Mouse (Mus musculus): ENCODE data around the gene Dusp9. TPM values are rescaled to one million over a fixed set of nuclear protein-coding genes. Genes with fewer than 3 reads are reported as not detected.

Dusp9 gene
- polyA plus RNA-seq, 1 experiment from 2014 or later, result 113 TPM

- WGBS, result 23% methylated on average over 20 of the region's 20 CpGs
- H3K27me3 ChIP-seq (ENCODE audit: low read depth, poor library complexity, severe bottlenecking), result peaks cover 92% of the 10 kb centered on the region
- peak overlapping the region; percentile 65 for H3K4me3 ChIP-seq
- peaks cover 30% of the 10 kb centered on the region for H3K36me3 ChIP-seq
- no peaks in the 10 kb centered on the region for H3K9me3 ChIP-seq (replicated peaks)
- peak overlapping the region; percentile 85 for H3K27ac ChIP-seq
- H3K4me1 ChIP-seq, result peaks cover 23% of the 10 kb centered on the region
- peak; percentile 41 for DNase-seq (ENCODE audit: low spot score)
Measured at GRCm38 (mm10) chrX:73673968-73674661, 34.9 kb downstream of the Dusp9 start.

- no peak for DNase-seq (ENCODE audit: low spot score)
- H3K27ac ChIP-seq, result no peak overlapping the region
- peaks cover 41% of the 10 kb centered on the region for H3K36me3 ChIP-seq
- H3K4me1 ChIP-seq, result peaks cover 23% of the 10 kb centered on the region
- peak overlapping the region; percentile 65; the same call in 1 of the 2 replicates for H3K4me3 ChIP-seq
- H3K9me3 ChIP-seq (replicated peaks), result no peaks in the 10 kb centered on the region
- peaks cover 92% of the 10 kb centered on the region for H3K27me3 ChIP-seq (ENCODE audit: low read depth, poor library complexity, severe bottlenecking)
- 75% methylated on average over 2 of the region's 2 CpGs for WGBS
Measured at GRCm38 (mm10) chrX:73675231-73675630, 36.0 kb downstream of the Dusp9 start.

DNA sequence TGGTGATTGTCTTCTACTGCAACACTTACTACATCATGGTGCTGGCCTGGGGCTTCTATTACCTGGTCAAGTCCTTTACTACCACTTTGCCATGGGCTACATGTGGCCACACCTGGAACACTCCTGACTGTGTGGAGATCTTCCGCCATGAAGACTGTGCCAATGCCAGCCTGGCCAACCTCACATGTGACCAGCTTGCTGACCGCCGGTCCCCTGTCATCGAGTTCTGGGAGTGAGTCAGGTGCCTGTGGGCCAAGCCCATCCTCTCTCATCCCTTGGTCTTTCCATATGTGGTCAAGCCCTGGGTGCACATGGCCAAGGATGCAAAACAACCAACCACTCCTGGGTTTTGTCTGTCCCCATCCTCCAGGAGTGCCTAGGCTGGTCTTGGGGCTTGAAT lies 37.4 kb downstream of the Dusp9 start:
- peaks cover 56% of the 10 kb centered on the region for H3K36me3 ChIP-seq
- no peak for DNase-seq (ENCODE audit: low spot score)
- peaks cover 97% of the 10 kb centered on the region for H3K27me3 ChIP-seq (ENCODE audit: low read depth, poor library complexity, severe bottlenecking)
- H3K4me3 ChIP-seq, result no peak overlapping the region
- no peaks in the 10 kb centered on the region for H3K9me3 ChIP-seq (replicated peaks)
- H3K27ac ChIP-seq, result no peak overlapping the region
- 95% methylated on average over 4 of the region's 4 CpGs for WGBS
- H3K4me1 ChIP-seq, result peaks cover 23% of the 10 kb centered on the region

GRCm38 (mm10) chrX:73684156-73684555 lies 44.9 kb downstream of the Dusp9 start:
- no peak overlapping the region for H3K27ac ChIP-seq
- H3K9me3 ChIP-seq (replicated peaks), result no peaks in the 10 kb centered on the region
- no peaks in the 10 kb centered on the region for H3K4me1 ChIP-seq
- 91% methylated on average over 2 of the region's 2 CpGs for WGBS
- H3K36me3 ChIP-seq, result peaks cover 96% of the 10 kb centered on the region
- DNase-seq (ENCODE audit: low spot score), result no peak
- H3K4me3 ChIP-seq, result no peak overlapping the region
- peaks cover 89% of the 10 kb centered on the region for H3K27me3 ChIP-seq (ENCODE audit: low read depth, poor library complexity, severe bottlenecking)

- H3K4me3 ChIP-seq, result no peak overlapping the region
- no peaks in the 10 kb centered on the region for H3K4me1 ChIP-seq
- H3K27me3 ChIP-seq (ENCODE audit: low read depth, poor library complexity, severe bottlenecking), result peaks cover 89% of the 10 kb centered on the region
- H3K27ac ChIP-seq, result no peak overlapping the region
- no peak for DNase-seq (ENCODE audit: low spot score)
- H3K36me3 ChIP-seq, result peaks cover 96% of the 10 kb centered on the region
- H3K9me3 ChIP-seq (replicated peaks), result no peaks in the 10 kb centered on the region
Measured at GRCm38 (mm10) chrX:73684978-73685377, 45.8 kb downstream of the Dusp9 start.

DNA sequence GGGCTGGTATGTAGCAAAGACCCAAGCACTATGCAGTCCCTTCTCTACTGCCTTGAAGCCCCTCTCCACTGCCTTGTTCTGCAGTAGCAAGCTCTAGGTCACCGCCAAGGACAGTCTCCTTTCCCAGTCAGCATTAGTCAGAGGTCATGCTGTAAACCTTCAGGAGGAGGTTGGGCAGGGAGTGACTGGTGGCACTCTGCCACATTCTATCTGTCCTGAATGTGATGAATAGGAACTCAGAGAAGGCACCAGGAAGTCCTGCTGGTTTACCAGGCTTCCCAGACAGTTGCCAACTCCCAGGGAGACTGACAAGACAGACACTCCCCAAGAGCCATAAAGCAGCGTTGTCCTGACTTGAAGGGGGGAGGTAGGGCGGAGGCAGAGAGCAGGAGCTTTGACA lies 46.4 kb downstream of the Dusp9 start:
- WGBS, result 48% methylated on average over 3 of the region's 3 CpGs
- Histone ChIP-seq H3K27ac (no peak overlapping the region), H3K27me3 (ENCODE audit: low read depth, poor library complexity, severe bottlenecking) (peaks cover 89% of the 10 kb centered on the region), H3K9me3 (replicated peaks) (no peaks in the 10 kb centered on the region), H3K4me1 (no peaks in the 10 kb centered on the region), H3K36me3 (peaks cover 94% of the 10 kb centered on the region), H3K4me3 (no peak overlapping the region)
- no peak for DNase-seq (ENCODE audit: low spot score)

- WGBS, result 74% methylated on average over 5 of the region's 5 CpGs
- Histone ChIP-seq H3K4me1 (no peaks in the 10 kb centered on the region), H3K36me3 (peaks cover 89% of the 10 kb centered on the region), H3K27ac (no peak overlapping the region), H3K27me3 (ENCODE audit: low read depth, poor library complexity, severe bottlenecking) (peaks cover 64% of the 10 kb centered on the region), H3K9me3 (replicated peaks) (no peaks in the 10 kb centered on the region), H3K4me3 (no peak overlapping the region)
- peak; percentile 40 for DNase-seq (ENCODE audit: low spot score)
Measured at GRCm38 (mm10) chrX:73690917-73691629, 51.9 kb downstream of the Dusp9 start.

Other genes starting within 250 kb of the Dusp9 start
- gene Gm18336, start 240.7 kb upstream of the Dusp9 start, polyA plus RNA-seq (2016; fragmentation: Nextera tagmentation; extraction: Ambion mirVana), result not detected in 2 replicates
- gene Zfp92, start 228.3 kb upstream of the Dusp9 start, polyA plus RNA-seq (2016; fragmentation: Nextera tagmentation; extraction: Ambion mirVana), result 0.08 and 0.24 TPM in 2 replicates
- gene Trex2, start 204.1 kb upstream of the Dusp9 start, polyA plus RNA-seq (2016; fragmentation: Nextera tagmentation; extraction: Ambion mirVana), result not detected in 2 replicates
- 98.4 and 102 TPM in 2 replicates for gene Haus7, start 180.4 kb upstream of the Dusp9 start, polyA plus RNA-seq (2016; fragmentation: Nextera tagmentation; extraction: Ambion mirVana)
- 7.9 and 11.5 TPM in 2 replicates for gene Bgn, start 155.8 kb upstream of the Dusp9 start, polyA plus RNA-seq (2016; fragmentation: Nextera tagmentation; extraction: Ambion mirVana)
- 0.05 and 0.06 TPM in 2 replicates for gene Atp2b3, start 136.3 kb upstream of the Dusp9 start, polyA plus RNA-seq (2016; fragmentation: Nextera tagmentation; extraction: Ambion mirVana)
- 3.7 and 7.7 TPM in 2 replicates for gene Pnck, start 20.7 kb downstream of the Dusp9 start, polyA plus RNA-seq (2016; fragmentation: Nextera tagmentation; extraction: Ambion mirVana)
- gene Slc6a8, start 33.7 kb downstream of the Dusp9 start, polyA plus RNA-seq (2016; fragmentation: Nextera tagmentation; extraction: Ambion mirVana), result 4.4 and 6.1 TPM in 2 replicates
- gene Bcap31, start 76.8 kb downstream of the Dusp9 start, polyA plus RNA-seq (2016; fragmentation: Nextera tagmentation; extraction: Ambion mirVana), result 159 and 174 TPM in 2 replicates
- 9.2 and 12.7 TPM in 2 replicates for gene Abcd1, start 77.2 kb downstream of the Dusp9 start, polyA plus RNA-seq (2016; fragmentation: Nextera tagmentation; extraction: Ambion mirVana)
- 0.04 TPM in 1 of 2 replicates, not detected in the other for gene Plxnb3, start 117.7 kb downstream of the Dusp9 start, polyA plus RNA-seq (2016; fragmentation: Nextera tagmentation; extraction: Ambion mirVana)
- 1.1 and 1.6 TPM in 2 replicates for gene Srpk3, start 135.0 kb downstream of the Dusp9 start, polyA plus RNA-seq (2016; fragmentation: Nextera tagmentation; extraction: Ambion mirVana)
- 178 and 190 TPM in 2 replicates for gene Idh3g, start 147.5 kb downstream of the Dusp9 start, polyA plus RNA-seq (2016; fragmentation: Nextera tagmentation; extraction: Ambion mirVana)
- 111 and 116 TPM in 2 replicates for gene Ssr4, start 147.6 kb downstream of the Dusp9 start, polyA plus RNA-seq (2016; fragmentation: Nextera tagmentation; extraction: Ambion mirVana)
- gene Pdzd4, start 185.6 kb downstream of the Dusp9 start, polyA plus RNA-seq (2016; fragmentation: Nextera tagmentation; extraction: Ambion mirVana), result 0.40 and 0.61 TPM in 2 replicates

Measured in limb, embryonic 10.5 days (tissue).